Mouse (Mus musculus) urinary bladder, postnatal 4 days (tissue): ENCODE data around the gene Oas3.
"Not testable (repeated sequence)": the region's sequence is repeated elsewhere in the genome, so short reads cannot be mapped to it uniquely, and the experiment has no call there.

ENCODE experiments used
- DNase-seq, 2 experiments: peaks; one replicate each; pipeline ENCODE4 v3.0.0; 2021 to 2022; ENCODE audit warnings: low spot score in 2 of 2

Gene Oas3

DNA sequence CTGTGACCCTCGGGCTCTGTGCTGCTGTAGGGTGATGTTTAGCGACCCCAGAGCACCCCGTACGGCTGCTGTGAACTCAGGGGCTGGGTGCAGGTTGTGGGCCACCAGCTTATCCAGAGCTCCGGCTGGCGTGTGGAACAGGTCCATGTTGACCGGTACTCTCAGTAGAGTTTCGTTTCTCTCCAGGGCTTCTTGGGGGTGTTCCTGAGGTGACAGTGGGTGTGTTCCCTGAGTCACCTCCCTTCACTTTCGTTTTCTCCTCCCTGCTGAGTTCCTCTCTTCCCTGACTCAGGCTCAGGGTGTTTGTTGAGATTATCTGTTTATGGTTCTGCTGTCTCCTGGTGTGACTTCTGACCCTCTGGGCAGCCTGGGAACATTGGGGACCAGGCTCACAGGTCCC lies at the start of gene Oas3:
Gene Oas3 (minus strand): TSS at position 184 of the 400 bp plus-strand sequence.
- DNase-seq = no peak

DNA sequence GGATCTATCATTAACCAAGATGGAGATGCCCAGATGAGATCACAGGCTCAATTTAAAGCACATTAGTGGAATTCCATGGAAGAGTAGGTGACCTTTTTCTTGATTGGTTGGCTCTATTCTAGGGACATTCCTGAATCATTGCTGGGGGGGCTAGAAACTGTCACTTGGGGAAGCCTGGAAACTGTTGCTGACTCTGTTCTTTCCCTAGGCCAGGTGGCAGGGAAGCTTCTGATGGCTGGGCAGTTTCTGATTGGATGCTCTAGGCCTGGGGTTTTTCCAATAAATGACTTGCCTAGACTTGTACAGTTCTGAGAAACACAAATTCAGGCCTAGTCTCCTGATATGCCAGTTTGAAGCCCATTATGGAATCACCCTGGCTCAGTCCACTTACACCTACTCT lies 41.5 kb upstream of the Oas3 start:
- DNase-seq = no peak

GRCm38 (mm10) chr5:120815949-120816348 lies 38.5 kb upstream of the Oas3 start:
- no peak for DNase-seq

DNA sequence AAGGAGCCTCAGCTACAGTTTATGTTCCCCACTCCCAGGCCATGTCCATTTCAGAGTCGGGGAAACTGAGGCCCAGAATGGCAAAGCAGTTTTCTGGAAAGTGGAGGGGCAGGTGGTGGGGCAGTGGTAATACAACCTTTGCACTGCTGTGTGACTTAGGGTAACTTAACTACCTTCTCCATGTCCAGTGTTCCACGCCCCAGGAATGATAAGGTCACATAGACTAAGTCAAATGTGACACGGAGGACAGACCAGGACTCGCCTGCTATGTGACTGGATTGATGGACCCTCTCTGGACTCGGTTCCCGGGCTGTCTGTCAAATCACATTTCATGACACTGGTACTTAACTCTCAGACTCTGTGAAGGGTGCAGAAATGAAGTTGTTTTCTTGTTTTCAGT lies 35.6 kb upstream of the Oas3 start:
- no peak for DNase-seq

GRCm38 (mm10) chr5:120811951-120812819 lies 34.7 kb upstream of the Oas3 start, which contains the start of gene Oas1c:
Gene Oas1c, minus strand, starts transcription at chr5:120812514.
- DNase-seq = peak; percentile 77 to 82

DNA sequence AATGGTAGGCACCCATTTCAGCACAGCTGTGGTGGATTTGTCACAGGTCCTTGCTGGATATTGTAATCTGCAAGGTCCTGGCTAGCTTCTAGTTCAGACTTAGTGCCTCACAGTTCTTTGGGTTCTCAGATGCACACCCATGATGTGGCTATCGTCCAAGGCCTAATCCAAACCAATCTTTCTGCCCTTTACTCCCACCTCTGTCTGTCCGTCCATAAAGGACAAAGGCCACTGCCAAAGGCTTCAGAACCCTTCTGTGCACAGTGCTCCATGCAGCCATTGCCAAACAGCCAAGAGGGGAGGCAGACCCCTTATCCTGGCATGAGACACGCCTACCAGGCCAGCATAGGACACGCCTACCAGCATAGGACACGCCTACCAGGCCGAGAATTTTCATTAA lies 31.7 kb upstream of the Oas3 start:
- no peak for DNase-seq

DNA sequence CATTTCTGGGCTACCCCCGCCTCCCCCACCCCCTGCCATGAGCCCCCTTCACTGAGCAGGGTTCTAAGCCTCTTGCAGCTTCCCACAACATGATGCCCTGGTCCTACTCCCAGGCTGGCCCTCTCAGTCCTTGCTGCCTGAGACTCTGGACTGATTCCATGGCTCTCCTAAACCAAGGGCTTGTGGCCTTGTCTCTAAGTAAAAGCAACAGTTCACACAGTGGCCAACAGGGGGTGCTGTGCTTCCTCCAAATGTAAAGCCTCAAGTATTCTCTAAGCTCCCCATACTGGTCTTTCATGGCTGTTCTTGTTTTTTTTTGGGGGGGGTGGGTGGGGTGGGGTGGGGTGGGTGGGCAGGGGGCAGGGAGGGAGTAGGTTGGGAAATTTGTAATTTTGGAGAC lies 29.0 kb upstream of the Oas3 start:
- DNase-seq = no peak

- DNase-seq = no peak
These were observed 26.1 kb upstream of the Oas3 start for GRCm38 (mm10) chr5:120803596-120803995.

DNA sequence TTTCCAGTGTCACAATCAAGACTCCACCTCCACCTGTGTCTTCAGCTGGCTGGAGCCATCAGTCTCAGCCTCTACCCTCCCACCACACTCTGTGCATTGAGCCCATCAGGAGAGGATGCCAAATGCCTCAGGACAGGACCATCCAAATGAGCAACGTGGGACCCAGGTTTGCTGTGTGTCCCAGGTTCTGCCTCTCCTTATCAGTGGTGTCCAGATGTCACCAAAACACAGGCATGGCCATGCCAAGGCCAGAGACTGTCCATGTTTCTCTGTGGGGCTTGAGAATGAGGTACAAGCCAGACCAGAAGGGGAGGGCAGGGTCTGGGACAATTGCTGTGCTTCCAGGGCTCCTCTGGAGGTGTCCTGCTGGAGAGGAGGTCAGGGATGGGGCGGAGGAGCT lies 21.5 kb upstream of the Oas3 start:
- DNase-seq = not testable (repeated sequence)

GRCm38 (mm10) chr5:120798147-120798546 lies 20.7 kb upstream of the Oas3 start:
- DNase-seq = not testable (repeated sequence)

DNA sequence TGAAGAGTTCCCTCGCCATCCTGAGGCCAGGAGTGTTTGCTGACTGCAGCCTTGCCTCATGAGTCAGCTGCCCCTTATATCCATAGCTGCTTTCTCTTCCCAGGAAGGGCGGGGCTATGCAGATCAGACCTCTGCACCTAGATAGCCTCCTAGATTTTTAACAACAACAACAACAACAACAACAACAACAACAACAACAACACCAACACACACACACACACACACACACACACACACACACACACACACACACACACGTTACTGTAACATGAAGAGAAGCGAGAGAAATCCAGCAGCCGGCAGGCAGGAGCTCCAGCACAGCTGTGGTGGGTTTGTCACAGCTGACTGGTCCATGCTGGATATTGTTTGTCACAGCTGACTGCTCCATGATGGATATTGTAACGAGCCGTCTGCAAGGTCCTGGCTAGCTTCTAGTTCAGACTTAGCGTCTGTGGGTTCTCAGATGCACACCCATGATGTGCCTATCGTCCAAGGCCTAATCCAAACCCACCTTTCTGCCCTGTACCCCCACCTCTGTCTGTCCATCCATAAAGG lies 18.1 kb upstream of the Oas3 start, which contains the start of gene Oas1e:
Gene Oas1e (minus strand): TSS at position 51 of the 555 bp plus-strand sequence.
- DNase-seq = not testable (repeated sequence)

- no peak for DNase-seq
These were observed 15.6 kb upstream of the Oas3 start for GRCm38 (mm10) chr5:120793043-120793442.

DNA sequence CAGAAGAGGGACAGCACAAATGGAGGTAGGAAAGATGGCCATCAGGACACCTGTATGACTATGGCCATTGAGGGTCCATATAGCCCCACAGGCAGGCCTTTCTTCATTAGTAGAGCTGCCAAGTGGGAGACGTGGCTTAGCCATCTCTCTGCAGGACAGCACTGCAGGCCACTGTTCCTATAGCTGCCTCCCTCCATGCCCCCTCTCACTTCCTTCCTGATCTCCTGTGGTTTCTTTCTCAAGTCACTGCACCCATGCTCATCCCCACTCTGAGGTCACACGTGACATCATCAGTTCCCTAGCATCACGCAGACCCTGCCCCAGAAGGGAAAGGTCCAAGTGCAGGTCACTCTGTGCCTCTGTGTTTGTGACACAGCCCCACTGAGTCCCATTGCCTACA lies 9.6 kb upstream of the Oas3 start:
- no peak for DNase-seq

- DNase-seq = no peak
These were observed 5.0 kb upstream of the Oas3 start for GRCm38 (mm10) chr5:120782446-120782845.

DNA sequence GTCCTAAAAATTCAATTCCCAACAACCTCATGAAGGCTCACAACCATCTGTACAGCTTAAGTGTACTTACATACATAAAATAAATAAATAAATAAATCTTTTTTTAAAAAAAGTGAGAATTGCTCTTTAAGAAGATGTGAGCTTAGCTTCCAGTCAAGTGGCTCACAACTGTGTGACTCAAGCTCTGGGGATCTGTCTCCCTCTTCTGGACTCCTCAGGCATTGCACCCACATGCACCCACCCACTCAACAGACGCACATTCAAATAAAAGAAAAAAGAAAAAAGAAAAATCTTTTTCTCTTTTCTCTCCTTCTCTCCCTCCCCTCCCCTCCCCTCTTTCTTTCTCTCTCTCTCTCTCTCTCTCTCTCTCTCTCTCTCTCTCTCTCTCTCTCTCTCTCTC lies 4.2 kb upstream of the Oas3 start:
- no peak for DNase-seq

GRCm38 (mm10) chr5:120779922-120780321 lies 2.5 kb upstream of the Oas3 start:
- DNase-seq = no peak

DNA sequence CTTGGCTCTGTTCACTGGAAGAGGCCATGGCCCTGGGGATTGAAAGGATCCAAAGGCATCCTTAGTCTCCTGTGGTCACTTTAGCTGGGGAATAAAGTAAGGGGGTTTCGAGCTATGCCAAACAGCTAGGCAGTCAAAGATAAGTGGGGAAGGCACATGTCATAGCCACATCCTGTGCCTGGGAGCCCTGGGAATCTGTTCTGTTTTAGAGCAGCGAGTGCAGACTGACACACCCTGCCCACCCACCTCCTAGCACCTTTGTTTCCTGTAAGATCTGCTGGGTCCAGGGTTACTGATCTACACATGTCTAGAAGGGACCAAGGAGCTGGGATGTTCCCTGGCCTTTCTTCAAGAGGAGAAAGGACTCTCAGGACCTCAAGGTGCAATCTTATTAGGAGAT lies 1.5 kb upstream of the Oas3 start:
- no peak for DNase-seq

DNA sequence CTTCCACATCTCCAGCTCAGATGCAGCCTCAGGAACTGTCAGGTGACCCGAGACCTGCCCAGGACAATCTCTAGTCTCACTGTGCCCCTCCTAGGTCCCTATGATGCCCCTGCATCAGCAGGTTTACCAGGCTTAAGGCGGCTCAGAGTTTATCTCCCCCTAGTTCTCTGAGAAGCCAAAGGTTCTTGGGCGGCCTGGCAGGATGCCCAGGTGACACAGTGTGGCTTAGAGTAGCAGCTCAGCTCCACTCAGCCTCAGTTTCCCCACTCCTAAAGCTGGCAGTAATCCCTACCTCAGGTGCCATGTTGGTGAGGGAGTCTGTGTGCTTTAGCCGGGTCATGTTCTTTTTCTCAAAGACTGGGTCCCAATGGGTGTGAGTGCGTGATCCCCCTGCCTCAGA lies 660 bp downstream of the Oas3 start:
- no peak for DNase-seq

GRCm38 (mm10) chr5:120775287-120775985 lies 2.0 kb downstream of the Oas3 start:
- no peak for DNase-seq

GRCm38 (mm10) chr5:120769396-120769795 lies 8.1 kb downstream of the Oas3 start:
- no peak for DNase-seq

DNA sequence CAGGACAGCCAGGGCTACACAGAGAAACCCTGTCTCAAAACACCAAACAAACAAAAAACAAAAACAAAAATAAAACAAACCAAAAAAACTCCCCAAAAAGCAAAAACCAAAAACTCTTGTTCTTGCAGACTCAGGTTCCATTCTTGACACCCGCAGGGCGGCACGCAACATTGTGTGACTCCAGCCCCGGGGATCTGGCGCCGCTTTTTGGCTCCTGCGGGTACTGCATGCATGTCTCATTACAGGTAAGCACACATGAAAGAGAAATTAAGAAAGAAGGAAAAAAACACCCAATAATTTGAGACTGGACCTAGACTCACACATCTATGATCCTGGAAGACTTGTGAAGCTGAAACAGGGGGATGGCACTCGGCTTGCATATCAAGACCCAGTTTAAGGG lies 12.5 kb downstream of the Oas3 start:
- DNase-seq = no peak

DNA sequence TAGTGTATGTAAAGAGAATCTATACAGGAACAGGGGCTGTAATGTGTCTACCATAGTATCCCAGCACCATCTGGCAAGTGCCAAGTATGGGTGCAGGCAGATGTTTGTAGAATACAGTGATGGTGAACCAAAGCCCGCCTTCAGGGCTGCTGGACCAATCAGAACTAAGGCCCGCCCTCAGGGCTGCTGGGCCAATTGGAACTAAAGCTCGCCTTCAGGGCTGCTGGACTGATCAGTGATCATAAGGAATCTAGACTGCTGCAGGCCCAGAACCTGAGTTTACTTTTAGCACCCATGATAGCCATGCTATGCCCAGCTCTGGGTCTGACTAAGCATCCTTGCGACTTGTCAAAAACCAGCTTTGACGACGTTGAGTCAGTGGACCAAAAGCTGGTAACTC lies 15.6 kb downstream of the Oas3 start:
- no peak for DNase-seq

GRCm38 (mm10) chr5:120754215-120754614 lies 23.2 kb downstream of the Oas3 start:
- no peak for DNase-seq
